Mouse (Mus musculus): ENCODE data around the gene Slc4a8. TPM values are rescaled to one million over a fixed set of nuclear protein-coding genes. Genes with fewer than 3 reads are reported as not detected.

Gene Slc4a8
- polyA plus RNA-seq, 1 experiment: 18.3 TPM

DNA sequence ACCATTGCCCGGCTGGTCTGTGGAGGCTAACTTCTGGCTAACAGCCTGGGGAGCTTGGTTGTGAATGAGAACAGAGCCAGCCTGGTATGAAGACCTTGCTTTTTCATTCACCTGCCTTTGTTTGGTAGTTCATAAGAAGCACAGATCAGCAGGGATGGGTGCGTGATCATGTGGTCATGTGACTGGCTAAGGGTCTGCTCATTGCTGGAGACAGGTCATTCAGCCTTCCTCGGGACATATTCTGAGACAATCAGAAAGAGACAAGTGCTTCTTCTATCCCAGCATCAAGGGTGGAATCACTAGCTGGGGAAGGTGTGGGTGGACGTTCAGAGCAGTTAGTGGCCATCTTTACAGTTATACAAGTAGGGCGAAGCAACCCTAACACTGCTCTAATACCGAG is 22.1 kb upstream of the Slc4a8 start:
- H3K4me1 ChIP-seq (ENCODE audit: control insufficient read depth, insufficient read depth, low read length): no peaks in the 10 kb centered on the region
- no peaks in the 10 kb centered on the region for H3K36me3 ChIP-seq (ENCODE audit: control insufficient read depth, insufficient read depth, low read length)
- H3K27ac ChIP-seq (ENCODE audit: control insufficient read depth, insufficient read depth, low read depth, low read length): no peak overlapping the region
- H3K4me3 ChIP-seq (ENCODE audit: control insufficient read depth, low read depth, low read length): no peak overlapping the region
- H3K27me3 ChIP-seq (ENCODE audit: control insufficient read depth, insufficient read depth, low read length): no peaks in the 10 kb centered on the region
- TF ChIP-seq POLR2A (IDR thresholded peaks at IDR 0.05; ENCODE audit: control insufficient read depth, low read depth, low read length): no peak
- TF ChIP-seq CTCF (IDR thresholded peaks at IDR 0.05; ENCODE audit: control insufficient read depth, insufficient read depth, insufficient replicate concordance, low read depth, low read length): no peak

- Histone ChIP-seq H3K4me3 (ENCODE audit: control insufficient read depth, low read depth, low read length) (no peak overlapping the region), H3K27ac (ENCODE audit: control insufficient read depth, insufficient read depth, low read depth, low read length) (no peak overlapping the region), H3K27me3 (ENCODE audit: control insufficient read depth, insufficient read depth, low read length) (no peaks in the 10 kb centered on the region), H3K4me1 (ENCODE audit: control insufficient read depth, insufficient read depth, low read length) (peaks cover 5% of the 10 kb centered on the region), H3K36me3 (ENCODE audit: control insufficient read depth, insufficient read depth, low read length) (no peaks in the 10 kb centered on the region)
- no peak for TF ChIP-seq POLR2A (IDR thresholded peaks at IDR 0.05; ENCODE audit: control insufficient read depth, low read depth, low read length)
- no peak for TF ChIP-seq CTCF (IDR thresholded peaks at IDR 0.05; ENCODE audit: control insufficient read depth, insufficient read depth, insufficient replicate concordance, low read depth, low read length)
Measured at GRCm38 (mm10) chr15:100743238-100743637, 18.3 kb upstream of the Slc4a8 start.

DNA sequence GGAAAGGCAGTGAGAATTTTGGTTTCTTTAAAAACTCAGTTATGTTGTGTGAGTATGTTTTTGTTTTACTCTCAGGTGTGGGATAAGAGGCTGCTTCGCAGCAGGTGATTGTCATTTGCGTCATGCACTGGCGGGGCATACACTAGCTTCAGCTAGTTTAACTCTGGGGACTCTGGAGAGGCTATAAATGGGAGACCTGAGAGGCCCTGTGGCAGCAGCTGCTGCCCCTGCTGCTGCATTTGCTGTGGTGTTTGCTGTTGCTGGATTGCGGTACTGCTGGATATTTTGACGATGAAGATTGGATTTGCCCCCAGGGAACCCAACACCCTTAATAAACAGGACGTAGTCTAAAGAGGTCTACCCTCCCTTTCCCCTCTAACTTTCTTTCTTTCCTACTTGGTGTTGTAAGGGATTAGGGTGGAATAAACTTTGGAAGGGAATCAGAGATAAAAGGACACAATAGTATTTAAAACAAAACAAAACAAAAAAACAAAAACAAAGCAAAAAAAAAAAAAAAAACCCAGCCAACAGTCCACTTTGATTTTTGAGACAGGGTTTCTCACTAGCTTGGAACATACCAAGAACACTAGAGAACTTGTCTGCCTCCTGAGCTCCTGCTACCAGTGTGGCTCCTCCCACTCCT is 14.9 kb upstream of the Slc4a8 start:
- Histone ChIP-seq H3K27ac (ENCODE audit: control insufficient read depth, insufficient read depth, low read depth, low read length) (no peak overlapping the region), H3K36me3 (ENCODE audit: control insufficient read depth, insufficient read depth, low read length) (no peaks in the 10 kb centered on the region), H3K4me3 (ENCODE audit: control insufficient read depth, low read depth, low read length) (no peak overlapping the region), H3K4me1 (ENCODE audit: control insufficient read depth, insufficient read depth, low read length) (peaks cover 5% of the 10 kb centered on the region), H3K27me3 (ENCODE audit: control insufficient read depth, insufficient read depth, low read length) (no peaks in the 10 kb centered on the region)
- TF ChIP-seq CTCF (IDR thresholded peaks at IDR 0.05; ENCODE audit: control insufficient read depth, insufficient read depth, insufficient replicate concordance, low read depth, low read length) (no peak), POLR2A (IDR thresholded peaks at IDR 0.05; ENCODE audit: control insufficient read depth, low read depth, low read length) (no peak)

DNA sequence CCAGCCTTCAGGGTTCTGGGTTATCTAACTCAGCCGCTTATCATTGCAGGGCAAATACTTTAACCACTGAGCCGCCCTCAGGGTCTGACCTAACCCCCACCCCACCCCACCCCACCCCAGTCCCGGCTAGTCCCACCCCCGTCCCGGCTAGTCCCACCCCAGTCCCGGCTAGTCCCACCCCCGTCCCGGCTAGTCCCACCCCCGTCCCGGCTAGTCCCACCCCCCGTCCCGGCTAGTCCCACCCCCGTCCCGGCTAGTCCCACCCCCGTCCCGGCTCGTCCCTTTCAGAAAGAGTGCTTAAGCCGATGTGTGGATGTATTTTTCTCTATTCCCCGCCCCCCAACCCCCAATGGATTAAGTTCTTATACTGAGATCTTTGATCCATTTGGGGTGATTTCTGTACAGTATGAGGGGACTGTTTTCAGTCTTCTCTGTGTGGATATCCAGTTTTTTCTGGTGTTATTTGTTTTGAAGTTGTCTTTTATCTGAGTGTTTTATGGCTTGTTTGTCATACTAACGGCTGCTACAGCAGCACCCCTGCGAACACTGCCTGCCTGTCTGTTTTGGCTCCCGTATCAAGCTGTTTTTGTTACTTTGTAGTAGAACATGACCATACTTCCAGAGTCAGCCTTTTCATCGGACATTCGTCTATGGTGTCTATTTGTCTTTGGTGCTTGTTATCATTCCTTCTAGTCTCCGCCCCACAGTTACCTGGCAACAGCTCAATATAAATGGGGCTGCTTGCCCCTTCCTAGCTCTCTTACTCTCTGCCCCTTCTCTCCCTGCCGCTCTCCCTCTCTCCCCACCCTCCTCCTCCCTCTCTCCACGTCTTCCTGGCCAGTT is 14.2 kb upstream of the Slc4a8 start:
- H3K4me1 ChIP-seq (ENCODE audit: control insufficient read depth, insufficient read depth, low read length): peaks cover 5% of the 10 kb centered on the region
- H3K27ac ChIP-seq (ENCODE audit: control insufficient read depth, insufficient read depth, low read depth, low read length): no peak overlapping the region; the same call in 1 of the 2 replicates
- H3K27me3 ChIP-seq (ENCODE audit: control insufficient read depth, insufficient read depth, low read length): no peaks in the 10 kb centered on the region
- no peaks in the 10 kb centered on the region for H3K36me3 ChIP-seq (ENCODE audit: control insufficient read depth, insufficient read depth, low read length)
- no peak overlapping the region; the same call in 1 of the 2 replicates for H3K4me3 ChIP-seq (ENCODE audit: control insufficient read depth, low read depth, low read length)
- TF ChIP-seq CTCF (IDR thresholded peaks at IDR 0.05; ENCODE audit: control insufficient read depth, insufficient read depth, insufficient replicate concordance, low read depth, low read length) (no peak), POLR2A (IDR thresholded peaks at IDR 0.05; ENCODE audit: control insufficient read depth, low read depth, low read length) (no peak)

DNA sequence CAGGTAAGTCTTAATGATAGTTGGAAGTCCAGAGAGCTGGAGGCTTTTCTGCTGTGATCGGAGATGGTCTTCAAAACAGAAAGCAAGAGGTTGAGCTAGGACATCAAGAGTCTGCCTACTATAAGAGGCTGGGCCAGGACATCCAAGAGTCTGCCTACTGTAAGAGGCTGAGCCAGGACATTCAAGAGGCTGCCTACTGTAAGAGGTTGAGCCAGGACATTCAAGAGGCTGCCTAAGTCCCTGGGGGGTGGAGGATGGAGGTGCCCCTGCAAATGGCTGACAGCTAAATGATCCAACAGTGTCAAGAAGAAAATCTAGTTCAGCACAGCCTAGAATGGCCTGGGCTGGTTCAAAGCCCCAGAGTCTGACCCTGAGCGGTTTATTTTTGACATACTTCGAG is 13.0 kb upstream of the Slc4a8 start:
- no peak overlapping the region for H3K4me3 ChIP-seq (ENCODE audit: control insufficient read depth, low read depth, low read length)
- no peaks in the 10 kb centered on the region for H3K27me3 ChIP-seq (ENCODE audit: control insufficient read depth, insufficient read depth, low read length)
- no peak overlapping the region for H3K27ac ChIP-seq (ENCODE audit: control insufficient read depth, insufficient read depth, low read depth, low read length)
- peaks cover 5% of the 10 kb centered on the region for H3K4me1 ChIP-seq (ENCODE audit: control insufficient read depth, insufficient read depth, low read length)
- TF ChIP-seq CTCF (IDR thresholded peaks at IDR 0.05; ENCODE audit: control insufficient read depth, insufficient read depth, insufficient replicate concordance, low read depth, low read length): no peak
- TF ChIP-seq POLR2A (IDR thresholded peaks at IDR 0.05; ENCODE audit: control insufficient read depth, low read depth, low read length): no peak
- no peaks in the 10 kb centered on the region for H3K36me3 ChIP-seq (ENCODE audit: control insufficient read depth, insufficient read depth, low read length)

- Histone ChIP-seq H3K4me1 (ENCODE audit: control insufficient read depth, insufficient read depth, low read length) (peaks cover 5% of the 10 kb centered on the region), H3K4me3 (ENCODE audit: control insufficient read depth, low read depth, low read length) (no peak overlapping the region), H3K27me3 (ENCODE audit: control insufficient read depth, insufficient read depth, low read length) (no peaks in the 10 kb centered on the region), H3K27ac (ENCODE audit: control insufficient read depth, insufficient read depth, low read depth, low read length) (no peak overlapping the region), H3K36me3 (ENCODE audit: control insufficient read depth, insufficient read depth, low read length) (no peaks in the 10 kb centered on the region)
- TF ChIP-seq CTCF (IDR thresholded peaks at IDR 0.05; ENCODE audit: control insufficient read depth, insufficient read depth, insufficient replicate concordance, low read depth, low read length): no peak
- TF ChIP-seq POLR2A (IDR thresholded peaks at IDR 0.05; ENCODE audit: control insufficient read depth, low read depth, low read length): no peak
Measured at GRCm38 (mm10) chr15:100749751-100750538, 11.6 kb upstream of the Slc4a8 start.

GRCm38 (mm10) chr15:100752439-100752838 is 9.1 kb upstream of the Slc4a8 start:
- Histone ChIP-seq H3K4me1 (ENCODE audit: control insufficient read depth, insufficient read depth, low read length) (peaks cover 5% of the 10 kb centered on the region; the same call in 1 of the 2 replicates), H3K36me3 (ENCODE audit: control insufficient read depth, insufficient read depth, low read length) (no peaks in the 10 kb centered on the region), H3K4me3 (ENCODE audit: control insufficient read depth, low read depth, low read length) (no peak overlapping the region), H3K27ac (ENCODE audit: control insufficient read depth, insufficient read depth, low read depth, low read length) (no peak overlapping the region), H3K27me3 (ENCODE audit: control insufficient read depth, insufficient read depth, low read length) (no peaks in the 10 kb centered on the region)
- TF ChIP-seq CTCF (IDR thresholded peaks at IDR 0.05; ENCODE audit: control insufficient read depth, insufficient read depth, insufficient replicate concordance, low read depth, low read length) (no peak), POLR2A (IDR thresholded peaks at IDR 0.05; ENCODE audit: control insufficient read depth, low read depth, low read length) (no peak)
